Mouse (Mus musculus) liver, embryonic 11.5 days (tissue): ENCODE data around the gene Hgd. TPM values are rescaled to one million over a fixed set of nuclear protein-coding genes. Genes with fewer than 3 reads are reported as not detected.
"Not testable (repeated sequence)": the region's sequence is repeated elsewhere in the genome, so short reads cannot be mapped to it uniquely, and the experiment has no call there.

Experiments
- ATAC-seq: fragments of 200-750 bp; cut with Nextera tagmentation; replicated peaks from 2 replicates; pipeline ENCODE4 v1.8.0; 2017; ENCODE audit warnings: moderate number of reproducible peaks, mild to moderate bottlenecking, moderate TSS enrichment, moderate library complexity; ENCODE audit not compliant: low FRiP score
- DNase-seq: peaks from one replicate; pipeline ENCODE4 v3.0.0-alpha.2; 2017; ENCODE audit warnings: low spot score
- H3K27ac ChIP-seq: fragments of 300-500 bp; sonication (generic); 2 replicates; pipeline ENCODE4 v1.5.1; 2014; ENCODE audit warnings: mild to moderate bottlenecking, low read depth, low read length, control low read depth
- H3K27me3 ChIP-seq: fragments of 300-500 bp; sonication (generic); replicated peaks from 2 replicates; pipeline ENCODE4 v1.6.1; 2014; ENCODE audit warnings: low read length, mixed read lengths; ENCODE audit not compliant: control insufficient read depth, insufficient read depth
- H3K36me3 ChIP-seq: fragments of 300-500 bp; sonication (generic); 2 replicates; pipeline ENCODE4 v1.6.1; 2014; ENCODE audit warnings: mild to moderate bottlenecking, low read length, moderate library complexity, mixed read lengths; ENCODE audit not compliant: control insufficient read depth, insufficient read depth
- H3K4me1 ChIP-seq: fragments of 300-500 bp; sonication (generic); replicated peaks from 2 replicates; pipeline ENCODE4 v1.6.1; 2014; ENCODE audit warnings: low read length, mixed read lengths; ENCODE audit not compliant: control insufficient read depth, insufficient read depth
- H3K4me2 ChIP-seq: fragments of 300-500 bp; sonication (generic); 2 replicates; pipeline ENCODE4 v1.6.1; 2014; ENCODE audit warnings: mild to moderate bottlenecking, control low read depth, moderate library complexity
- H3K4me3 ChIP-seq: fragments of 300-500 bp; sonication (generic); 2 replicates; pipeline ENCODE4 v1.5.1; 2014; ENCODE audit warnings: low read depth, low read length, control low read depth
- H3K9ac ChIP-seq: fragments of 300-500 bp; sonication (generic); 2 replicates; pipeline ENCODE4 v1.6.1; 2014; ENCODE audit warnings: low read depth, low read length, control low read depth
- H3K9me3 ChIP-seq: fragments of 300-500 bp; sonication (generic); 2 replicates; pipeline ENCODE4 v1.6.1; 2016; ENCODE audit warnings: low read length, inconsistent platforms, mixed read lengths; ENCODE audit not compliant: control insufficient read depth
- WGBS: fragments of 180-500 bp; shearing (Covaris S2); extraction: QIAGEN DNeasy Blood & Tissue Kit; methylation state at CpG from one replicate; pipeline ENCODE4 v1.1.7; 2014; 5-methylcytosine and 5-hydroxymethylcytosine counted together
- polyA plus RNA-seq: library from polyadenylated mRNA; unstranded; fragments of >200 nt; fragmentation: Nextera tagmentation; extraction: Ambion mirVana; gene quantifications from 2 replicates; pipeline ENCODE4 v1.2.1, GENCODE M21; 2014

Gene Hgd
- polyA plus RNA-seq, 1 experiment from 2014 or later, result 13.6 TPM

GRCm38 (mm10) chr16:37626388-37626949, 46.5 kb downstream of the Hgd start:
- no peaks in the 10 kb centered on the region for H3K36me3 ChIP-seq
- no peak overlapping the region for H3K4me3 ChIP-seq
- no peaks in the 10 kb centered on the region; the same call in 1 of the 2 replicates for H3K27me3 ChIP-seq
- WGBS, result 65% methylated on average over 4 of the region's 4 CpGs
- no peak overlapping the region for H3K9ac ChIP-seq
- ATAC-seq (no peak), DNase-seq (no peak)
- no peak overlapping the region for H3K27ac ChIP-seq
- H3K4me2 ChIP-seq, result no peak overlapping the region
- no peaks in the 10 kb centered on the region for H3K9me3 ChIP-seq
- H3K4me1 ChIP-seq, result no peaks in the 10 kb centered on the region

- DNase-seq (no peak), ATAC-seq (no peak)
- no peak overlapping the region for H3K9ac ChIP-seq
- H3K27ac ChIP-seq, result no peak overlapping the region
- H3K4me2 ChIP-seq, result no peak overlapping the region
- H3K4me1 ChIP-seq, result no peaks in the 10 kb centered on the region
- H3K36me3 ChIP-seq, result no peaks in the 10 kb centered on the region
- H3K4me3 ChIP-seq, result no peak overlapping the region
- no peaks in the 10 kb centered on the region for H3K9me3 ChIP-seq
- WGBS, result 77% methylated on average over 9 of the region's 9 CpGs
- H3K27me3 ChIP-seq, result no peaks in the 10 kb centered on the region; the same call in 1 of the 2 replicates
These were observed 48.4 kb downstream of the Hgd start for GRCm38 (mm10) chr16:37628336-37628735.

GRCm38 (mm10) chr16:37629011-37629410, 49.1 kb downstream of the Hgd start:
- Histone ChIP-seq H3K4me1 (no peaks in the 10 kb centered on the region), H3K27me3 (no peaks in the 10 kb centered on the region), H3K4me2 (no peak overlapping the region), H3K27ac (no peak overlapping the region), H3K9ac (no peak overlapping the region), H3K4me3 (no peak overlapping the region), H3K36me3 (no peaks in the 10 kb centered on the region), H3K9me3 (no peaks in the 10 kb centered on the region)
- DNase-seq, result no peak
- WGBS, result 88% methylated on average over 7 of the region's 7 CpGs
- ATAC-seq, result no peak

GRCm38 (mm10) chr16:37634578-37634977, 54.6 kb downstream of the Hgd start:
- ATAC-seq, result peak; percentile 94
- no peak for DNase-seq
- no peaks in the 10 kb centered on the region for H3K9me3 ChIP-seq
- no peak overlapping the region for H3K27ac ChIP-seq
- H3K27me3 ChIP-seq, result no peaks in the 10 kb centered on the region
- no peak overlapping the region for H3K4me3 ChIP-seq
- peak overlapping the region; percentile 47 for H3K4me2 ChIP-seq
- WGBS, result 33% methylated on average over 9 of the region's 9 CpGs
- no peak overlapping the region for H3K9ac ChIP-seq
- no peaks in the 10 kb centered on the region; the same call in 1 of the 2 replicates for H3K4me1 ChIP-seq
- no peaks in the 10 kb centered on the region for H3K36me3 ChIP-seq

GRCm38 (mm10) chr16:37635095-37635494, 55.1 kb downstream of the Hgd start:
- Histone ChIP-seq H3K36me3 (no peaks in the 10 kb centered on the region), H3K27ac (no peak overlapping the region), H3K4me2 (no peak overlapping the region), H3K9me3 (no peaks in the 10 kb centered on the region), H3K4me3 (no peak overlapping the region), H3K4me1 (no peaks in the 10 kb centered on the region; the same call in 1 of the 2 replicates), H3K9ac (no peak overlapping the region), H3K27me3 (no peaks in the 10 kb centered on the region)
- WGBS, result 82% methylated on average over 1 of the region's 1 CpGs
- no peak for DNase-seq
- peak; percentile 60 for ATAC-seq

GRCm38 (mm10) chr16:37636107-37636506, 56.2 kb downstream of the Hgd start:
- no peaks in the 10 kb centered on the region for H3K27me3 ChIP-seq
- ATAC-seq, result no peak

GRCm38 (mm10) chr16:37637802-37638201, 57.8 kb downstream of the Hgd start:
- no peak overlapping the region for H3K27ac ChIP-seq
- ATAC-seq, result no peak
- no peak for DNase-seq

More at GRCm38 (mm10) chr16:37636107-37636506, 56.2 kb downstream of the Hgd start:
- H3K27ac ChIP-seq, result no peak overlapping the region
- DNase-seq, result no peak
- no peak overlapping the region for H3K9ac ChIP-seq
- 58% methylated on average over 6 of the region's 6 CpGs for WGBS
- H3K4me1 ChIP-seq, result no peaks in the 10 kb centered on the region; the same call in 1 of the 2 replicates
- no peaks in the 10 kb centered on the region for H3K9me3 ChIP-seq
- H3K36me3 ChIP-seq, result no peaks in the 10 kb centered on the region
- H3K4me3 ChIP-seq, result no peak overlapping the region
- H3K4me2 ChIP-seq, result no peak overlapping the region

GRCm38 (mm10) chr16:37640522-37640921, 60.6 kb downstream of the Hgd start:
- not testable (repeated sequence) for H3K4me1 ChIP-seq, DNase-seq, H3K4me3 ChIP-seq, H3K4me2 ChIP-seq, ATAC-seq, H3K9me3 ChIP-seq, H3K27ac ChIP-seq, H3K9ac ChIP-seq, H3K36me3 ChIP-seq, H3K27me3 ChIP-seq

More at GRCm38 (mm10) chr16:37637802-37638201, 57.8 kb downstream of the Hgd start:
- H3K9ac ChIP-seq, result no peak overlapping the region
- no peak overlapping the region for H3K4me3 ChIP-seq
- H3K4me2 ChIP-seq, result no peak overlapping the region
- H3K9me3 ChIP-seq, result no peaks in the 10 kb centered on the region
- no peaks in the 10 kb centered on the region for H3K36me3 ChIP-seq
- no peaks in the 10 kb centered on the region for H3K27me3 ChIP-seq
- no peaks in the 10 kb centered on the region; the same call in 1 of the 2 replicates for H3K4me1 ChIP-seq

GRCm38 (mm10) chr16:37644486-37644885, 64.5 kb downstream of the Hgd start:
- Histone ChIP-seq H3K27ac (no peak overlapping the region), H3K9ac (no peak overlapping the region), H3K9me3 (no peaks in the 10 kb centered on the region), H3K4me1 (no peaks in the 10 kb centered on the region), H3K27me3 (no peaks in the 10 kb centered on the region), H3K4me2 (no peak overlapping the region), H3K4me3 (no peak overlapping the region), H3K36me3 (peaks cover 13% of the 10 kb centered on the region)
- DNase-seq (no peak), ATAC-seq (no peak)
- WGBS, result 88% methylated on average over 5 of the region's 5 CpGs
